Mouse (Mus musculus) liver, embryonic 15.5 days (tissue): Measurements from ENCODE around the gene H2-T24. TPM values are rescaled to one million over a fixed set of nuclear protein-coding genes. Genes with fewer than 3 reads are reported as not detected.
"Not testable (repeated sequence)": the region's sequence is repeated elsewhere in the genome, so short reads cannot be mapped to it uniquely, and the experiment has no call there.

Experiments
- ATAC-seq: fragments of 200-750 bp; cut with Nextera tagmentation; 2 replicates; pipeline ENCODE4 v1.8.0; 2017; ENCODE audit warnings: moderate number of reproducible peaks, mild to moderate bottlenecking, moderate library complexity; ENCODE audit not compliant: insufficient read depth
- H3K27ac ChIP-seq: fragments of 300-500 bp; sonication (generic); replicated peaks from 2 replicates; pipeline ENCODE4 v1.5.1; 2015; ENCODE audit warnings: mild to moderate bottlenecking, inconsistent platforms
- H3K27me3 ChIP-seq: fragments of 300-500 bp; sonication (generic); 2 replicates; pipeline ENCODE4 v1.6.1; 2015; ENCODE audit warnings: mild to moderate bottlenecking, inconsistent platforms
- H3K36me3 ChIP-seq: fragments of 300-500 bp; sonication (generic); replicated peaks from 2 replicates; pipeline ENCODE4 v1.6.1; 2015; ENCODE audit warnings: moderate library complexity, mild to moderate bottlenecking, inconsistent platforms
- H3K4me1 ChIP-seq: fragments of 300-500 bp; sonication (generic); replicated peaks from 2 replicates; pipeline ENCODE4 v1.6.1; 2015; ENCODE audit warnings: inconsistent platforms
- H3K4me2 ChIP-seq: fragments of 300-500 bp; sonication (generic); 2 replicates; pipeline ENCODE4 v1.6.1; 2015; ENCODE audit warnings: moderate library complexity, mild to moderate bottlenecking, inconsistent platforms
- H3K4me3 ChIP-seq: fragments of 300-500 bp; sonication (generic); replicated peaks from 2 replicates; pipeline ENCODE4 v1.5.1; 2015; ENCODE audit warnings: mild to moderate bottlenecking, inconsistent platforms
- H3K9ac ChIP-seq: fragments of 300-500 bp; sonication (generic); 2 replicates; pipeline ENCODE4 v1.6.1; 2015; ENCODE audit warnings: moderate library complexity, mild to moderate bottlenecking, inconsistent platforms
- H3K9me3 ChIP-seq: fragments of 300-500 bp; sonication (generic); replicated peaks from 2 replicates; pipeline ENCODE4 v1.6.1; 2016; ENCODE audit warnings: inconsistent platforms
- WGBS: fragments of 180-500 bp; shearing (Covaris S2); methylation state at CpG from one replicate; pipeline ENCODE4 v1.1.7; 2015; ENCODE audit warnings: mixed read lengths; ENCODE audit not compliant: insufficient replicate concordance; 5-methylcytosine and 5-hydroxymethylcytosine counted together
- polyA plus RNA-seq: library from polyadenylated mRNA; unstranded; fragments of >200 nt; fragmentation: Nextera tagmentation; extraction: Ambion mirVana; gene quantifications from 2 replicates; pipeline ENCODE4 v1.2.1, GENCODE M21; 2015

Gene H2-T24
- polyA plus RNA-seq, 1 experiment from 2014 or later, result 8.2 TPM

DNA sequence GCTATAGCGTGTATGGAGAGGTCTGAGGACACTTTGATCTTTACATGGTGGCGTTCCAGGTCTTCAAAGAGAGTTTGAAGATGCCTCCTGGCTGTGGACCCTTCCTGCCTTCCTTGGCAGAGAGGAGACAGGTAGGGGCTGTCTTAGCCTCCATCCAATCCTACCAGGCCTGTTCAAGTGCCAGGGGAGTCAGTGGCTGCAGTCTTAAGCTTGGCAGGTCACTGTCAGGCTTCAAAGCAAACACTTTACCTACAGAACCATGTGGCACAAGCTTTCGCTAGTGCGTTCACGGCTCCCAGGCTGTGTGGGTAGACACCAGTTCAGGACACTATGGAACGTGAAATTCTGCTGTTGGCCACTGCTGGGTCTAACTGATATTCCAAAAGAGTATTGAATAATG, 2.6 kb upstream of the H2-T24 start:
- WGBS, result 86% methylated on average over 6 of the region's 6 CpGs
- no peak for ATAC-seq
- H3K4me3 ChIP-seq, result no peak overlapping the region
- no peak overlapping the region for H3K4me2 ChIP-seq
- peaks cover 73% of the 10 kb centered on the region for H3K4me1 ChIP-seq
- H3K9ac ChIP-seq, result no peak overlapping the region
- H3K9me3 ChIP-seq, result no peaks in the 10 kb centered on the region
- no peaks in the 10 kb centered on the region for H3K27me3 ChIP-seq
- H3K27ac ChIP-seq, result 0 out of 2 replicates have a peak overlapping the region, but pooled peaks have one; percentile 41
- H3K36me3 ChIP-seq, result no peaks in the 10 kb centered on the region

GRCm38 (mm10) chr17:36022098-36022497, 1.7 kb upstream of the H2-T24 start:
- Histone ChIP-seq H3K27ac (no peak overlapping the region), H3K4me1 (peaks cover 80% of the 10 kb centered on the region), H3K4me3 (no peak overlapping the region), H3K4me2 (no peak overlapping the region), H3K9ac (no peak overlapping the region), H3K36me3 (peaks cover 7% of the 10 kb centered on the region), H3K9me3 (no peaks in the 10 kb centered on the region), H3K27me3 (no peaks in the 10 kb centered on the region)
- ATAC-seq, result no peak
- WGBS, result 86% methylated on average over 9 of the region's 9 CpGs

GRCm38 (mm10) chr17:36021309-36021708, 949 bp upstream of the H2-T24 start:
- H3K27me3 ChIP-seq, result no peaks in the 10 kb centered on the region
- peak overlapping the region; percentile 94 for H3K27ac ChIP-seq
- peak overlapping the region; percentile 74 for H3K4me2 ChIP-seq
- H3K9ac ChIP-seq, result 0 out of 2 replicates have a peak overlapping the region, but pooled peaks have one; percentile 28
- H3K9me3 ChIP-seq, result no peaks in the 10 kb centered on the region
- H3K4me3 ChIP-seq, result peak overlapping the region; percentile 62
- no peak for ATAC-seq
- peaks cover 15% of the 10 kb centered on the region for H3K36me3 ChIP-seq
- peaks cover 85% of the 10 kb centered on the region for H3K4me1 ChIP-seq
- WGBS, result 82% methylated on average over 1 of the region's 1 CpGs

DNA sequence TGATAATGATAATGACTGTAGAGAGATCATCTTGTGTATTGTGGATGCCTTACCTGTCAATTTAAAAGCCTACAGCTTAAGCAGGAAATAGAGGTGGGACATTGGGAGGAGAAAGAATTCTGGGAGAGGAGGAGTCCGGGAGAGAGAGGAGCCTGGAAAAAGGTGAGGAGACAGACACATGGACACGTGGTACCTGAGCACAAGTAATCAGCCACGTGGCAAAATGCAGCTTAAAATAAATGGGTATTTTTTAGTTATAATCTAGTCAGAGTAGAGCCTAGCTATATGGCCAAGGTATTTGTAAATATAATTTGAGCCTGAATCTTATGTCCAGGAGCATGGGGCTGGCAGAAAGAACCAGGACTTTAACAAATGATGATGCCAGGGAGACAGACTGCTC, 841 bp downstream of the H2-T24 start:
- Histone ChIP-seq H3K36me3 (peaks cover 32% of the 10 kb centered on the region), H3K4me3 (peak overlapping the region; percentile 62), H3K27ac (peak overlapping the region; percentile 94), H3K27me3 (no peaks in the 10 kb centered on the region), H3K9ac (peak overlapping the region; percentile 61), H3K4me2 (peak overlapping the region; percentile 74), H3K4me1 (peaks cover 79% of the 10 kb centered on the region), H3K9me3 (no peaks in the 10 kb centered on the region)
- no peak for ATAC-seq
- 60% methylated on average over 3 of the region's 3 CpGs for WGBS

DNA sequence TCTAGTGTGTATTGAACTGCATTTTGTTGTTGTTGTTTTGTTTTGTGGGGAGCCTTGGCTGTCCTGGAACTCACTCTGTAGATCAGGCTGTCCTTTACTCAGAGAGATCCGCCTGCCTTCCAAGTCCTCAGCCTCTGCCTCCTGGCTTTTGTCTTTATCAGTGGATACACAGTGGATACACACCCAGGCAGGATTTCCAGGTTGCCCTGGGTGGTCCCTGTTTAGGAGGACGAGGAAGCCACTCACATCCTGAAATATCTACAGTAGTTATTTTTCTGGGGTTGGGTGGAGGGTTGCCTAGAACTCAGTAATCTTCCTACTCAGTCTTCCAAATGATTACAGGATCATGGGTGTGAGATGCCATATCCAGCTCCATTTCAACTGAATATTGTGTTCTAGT, 1.4 kb downstream of the H2-T24 start:
- H3K27ac ChIP-seq, result peak overlapping the region; percentile 94
- H3K4me3 ChIP-seq, result peak overlapping the region; percentile 62
- no peak for ATAC-seq
- H3K9me3 ChIP-seq, result no peaks in the 10 kb centered on the region
- H3K27me3 ChIP-seq, result no peaks in the 10 kb centered on the region
- H3K9ac ChIP-seq, result peak overlapping the region; percentile 51
- 25% methylated on average over 2 of the region's 2 CpGs for WGBS
- peaks cover 38% of the 10 kb centered on the region for H3K36me3 ChIP-seq
- H3K4me1 ChIP-seq, result peaks cover 73% of the 10 kb centered on the region
- H3K4me2 ChIP-seq, result peak overlapping the region; percentile 74

DNA sequence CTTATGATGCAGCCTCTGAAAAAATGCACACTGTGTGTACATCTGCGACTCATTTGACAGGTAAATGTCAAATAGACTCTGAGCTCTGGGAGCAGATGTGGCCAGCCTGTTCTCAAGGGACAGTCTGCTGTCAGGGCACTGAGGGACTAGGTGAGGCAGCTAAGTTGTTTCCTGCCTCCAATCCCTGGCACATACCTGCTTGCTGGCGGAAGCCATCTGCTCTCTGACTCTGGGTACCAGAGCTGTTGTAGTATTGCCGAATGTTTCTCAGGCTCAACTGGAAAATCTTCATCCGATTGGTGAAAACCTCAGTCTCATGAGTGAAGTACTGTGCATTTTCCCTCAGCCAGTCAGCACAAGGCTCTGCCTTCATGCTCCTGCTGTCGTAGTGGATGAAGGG, 3.3 kb downstream of the H2-T24 start:
- no peaks in the 10 kb centered on the region for H3K9me3 ChIP-seq
- H3K4me1 ChIP-seq, result peaks cover 55% of the 10 kb centered on the region
- ATAC-seq, result no peak
- peak overlapping the region; percentile 21; the same call in 1 of the 2 replicates for H3K27ac ChIP-seq
- H3K9ac ChIP-seq, result no peak overlapping the region
- 76% methylated on average over 5 of the region's 5 CpGs for WGBS
- no peak overlapping the region for H3K4me3 ChIP-seq
- H3K36me3 ChIP-seq, result peaks cover 38% of the 10 kb centered on the region
- H3K4me2 ChIP-seq, result no peak overlapping the region
- no peaks in the 10 kb centered on the region for H3K27me3 ChIP-seq

DNA sequence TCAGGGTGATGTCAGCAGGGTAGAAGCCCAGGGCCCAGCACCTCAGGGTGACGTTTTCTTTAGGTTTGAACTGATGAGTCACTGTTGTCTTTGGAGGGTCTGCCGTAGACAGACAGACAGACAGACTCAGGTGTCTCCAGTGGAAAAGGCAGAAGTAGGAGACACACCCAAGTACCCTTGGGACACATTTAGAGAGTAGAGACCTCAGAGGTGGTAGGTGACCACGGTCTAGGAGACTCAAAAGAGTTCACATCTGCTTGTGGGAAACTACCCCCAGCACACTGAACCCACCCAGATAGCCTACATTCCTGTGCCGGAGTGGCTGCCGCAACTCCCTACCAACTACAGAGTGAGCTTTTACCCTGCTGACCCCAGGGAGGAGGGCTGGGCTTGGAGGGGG, 5.4 kb downstream of the H2-T24 start:
- H3K4me1 ChIP-seq, result peaks cover 38% of the 10 kb centered on the region
- 80% methylated on average over 5 of the region's 5 CpGs for WGBS
- no peak overlapping the region for H3K4me2 ChIP-seq
- 0 out of 2 replicates have a peak overlapping the region, but pooled peaks have one; percentile 14 for H3K27ac ChIP-seq
- H3K9me3 ChIP-seq, result no peaks in the 10 kb centered on the region
- no peak overlapping the region for H3K4me3 ChIP-seq
- H3K9ac ChIP-seq, result no peak overlapping the region
- peaks cover 38% of the 10 kb centered on the region for H3K36me3 ChIP-seq
- H3K27me3 ChIP-seq, result no peaks in the 10 kb centered on the region
- ATAC-seq, result no peak

GRCm38 (mm10) chr17:36004409-36004808, 16.0 kb downstream of the H2-T24 start:
- H3K9ac ChIP-seq, H3K27ac ChIP-seq, H3K4me3 ChIP-seq, H3K27me3 ChIP-seq, ATAC-seq, H3K4me2 ChIP-seq: not testable (repeated sequence)
- peaks cover 17% of the 10 kb centered on the region; the same call in 1 of the 2 replicates for H3K9me3 ChIP-seq
- peaks cover 46% of the 10 kb centered on the region for H3K4me1 ChIP-seq
- peaks cover 54% of the 10 kb centered on the region for H3K36me3 ChIP-seq
- WGBS, result 84% methylated on average over 7 of the region's 7 CpGs

GRCm38 (mm10) chr17:36003331-36003730, 17.0 kb downstream of the H2-T24 start:
- Histone ChIP-seq H3K4me3 (no peak overlapping the region), H3K27me3 (no peaks in the 10 kb centered on the region), H3K4me2 (no peak overlapping the region), H3K36me3 (peaks cover 54% of the 10 kb centered on the region), H3K27ac (no peak overlapping the region), H3K9ac (no peak overlapping the region), H3K4me1 (peaks cover 57% of the 10 kb centered on the region), H3K9me3 (peaks cover 17% of the 10 kb centered on the region; the same call in 1 of the 2 replicates)
- ATAC-seq, result no peak
- 94% methylated on average over 7 of the region's 7 CpGs for WGBS

- WGBS, result 48% methylated on average over 6 of the region's 6 CpGs
- peak; percentile 85 for ATAC-seq
- Histone ChIP-seq H3K9me3 (peaks cover 17% of the 10 kb centered on the region; the same call in 1 of the 2 replicates), H3K27ac (peak overlapping the region; percentile 92), H3K4me3 (peak overlapping the region; percentile 34), H3K9ac (0 out of 2 replicates have a peak overlapping the region, but pooled peaks have one; percentile 1), H3K4me1 (peaks cover 71% of the 10 kb centered on the region), H3K4me2 (peak overlapping the region; percentile 77), H3K36me3 (peaks cover 53% of the 10 kb centered on the region), H3K27me3 (no peaks in the 10 kb centered on the region)
Observed at GRCm38 (mm10) chr17:36001966-36002365, 18.4 kb downstream of the H2-T24 start.

DNA sequence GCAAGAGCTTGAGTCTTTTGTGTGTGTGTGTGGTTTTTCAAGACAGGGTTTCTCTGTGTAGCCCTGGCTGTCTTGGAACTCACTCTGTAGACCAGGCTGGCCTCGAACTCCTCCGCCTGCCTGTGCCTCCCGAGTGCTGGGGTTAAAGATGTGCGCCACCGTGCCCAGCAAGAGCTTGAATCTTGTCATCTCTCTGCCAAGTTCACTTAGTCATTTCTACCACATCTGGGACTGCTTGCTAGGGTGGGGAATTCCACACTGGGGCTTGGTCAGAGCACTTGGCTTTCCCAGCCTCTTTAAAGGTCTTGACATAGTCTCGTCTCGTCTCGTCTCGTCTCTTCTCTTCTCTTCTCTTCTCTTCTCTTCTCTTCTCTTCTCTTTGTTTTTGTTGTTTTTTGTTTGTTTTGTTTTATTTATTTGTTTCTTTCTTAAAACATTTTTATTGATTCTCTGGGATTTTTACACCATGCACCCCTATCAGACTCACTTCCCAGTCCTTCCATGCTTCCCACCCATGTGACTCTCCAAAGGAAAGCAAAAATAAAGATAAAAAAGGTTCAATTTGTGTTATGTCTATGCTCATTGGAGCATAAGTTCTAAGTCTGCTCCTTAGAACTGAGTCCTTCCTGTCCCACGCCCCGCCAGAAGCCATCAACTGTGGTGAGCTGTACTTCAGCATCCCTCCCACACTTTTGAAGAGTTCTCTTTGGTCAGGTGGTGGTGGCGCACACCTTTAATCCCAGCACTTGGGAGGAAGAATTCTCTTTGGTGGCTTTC, 19.1 kb downstream of the H2-T24 start:
- Histone ChIP-seq H3K9ac (0 out of 2 replicates have a peak overlapping the region, but pooled peaks have one; percentile 1), H3K4me3 (peak overlapping the region; percentile 26), H3K4me2 (peak overlapping the region; percentile 77), H3K27me3 (no peaks in the 10 kb centered on the region), H3K36me3 (peaks cover 46% of the 10 kb centered on the region), H3K27ac (peak overlapping the region; percentile 92), H3K9me3 (peaks cover 17% of the 10 kb centered on the region; the same call in 1 of the 2 replicates), H3K4me1 (peaks cover 74% of the 10 kb centered on the region)
- 74% methylated on average over 12 of the region's 12 CpGs for WGBS
- ATAC-seq, result peak; percentile 58
